Mouse (Mus musculus) heart, embryonic 11.5 days (tissue): Measurements from ENCODE around the gene Pls3. TPM values are rescaled to one million over a fixed set of nuclear protein-coding genes. Genes with fewer than 3 reads are reported as not detected.

ENCODE experiments used
- ATAC-seq: fragments of 200-750 bp; cut with Nextera tagmentation; replicated peaks from 2 replicates; pipeline ENCODE4 v1.8.0; 2017; ENCODE audit warnings: moderate library complexity; ENCODE audit not compliant: insufficient number of reproducible peaks, low FRiP score, low TSS enrichment
- H3K27ac ChIP-seq: fragments of 300-500 bp; sonication (generic); 2 replicates; pipeline ENCODE4 v1.5.1; 2014; ENCODE audit warnings: mild to moderate bottlenecking, low read depth, low read length
- H3K27me3 ChIP-seq: fragments of 300-500 bp; sonication (generic); 2 replicates; pipeline ENCODE4 v1.6.1; 2014; ENCODE audit warnings: mild to moderate bottlenecking, low read length, mixed read lengths; ENCODE audit not compliant: control insufficient read depth, insufficient read depth
- H3K36me3 ChIP-seq: fragments of 300-500 bp; sonication (generic); 2 replicates; pipeline ENCODE4 v1.6.1; 2014; ENCODE audit warnings: mild to moderate bottlenecking, low read length, moderate library complexity, mixed read lengths; ENCODE audit not compliant: control insufficient read depth, insufficient read depth
- H3K4me1 ChIP-seq: fragments of 300-500 bp; sonication (generic); 2 replicates; pipeline ENCODE4 v1.6.1; 2014; ENCODE audit warnings: low read length; ENCODE audit not compliant: control insufficient read depth, insufficient read depth
- H3K4me2 ChIP-seq: fragments of 300-500 bp; sonication (generic); 2 replicates; pipeline ENCODE4 v1.6.1; 2014; ENCODE audit warnings: mild to moderate bottlenecking, moderate library complexity
- H3K4me3 ChIP-seq: fragments of 300-500 bp; sonication (generic); 2 replicates; pipeline ENCODE4 v1.5.1; 2014; ENCODE audit warnings: low read depth, low read length
- H3K9ac ChIP-seq: fragments of 300-500 bp; sonication (generic); 2 replicates; pipeline ENCODE4 v1.6.1; 2014; ENCODE audit warnings: mild to moderate bottlenecking, low read depth, low read length, moderate library complexity
- H3K9me3 ChIP-seq: fragments of 300-500 bp; sonication (generic); replicated peaks from 2 replicates; pipeline ENCODE4 v1.6.1; 2016; ENCODE audit warnings: low read length; ENCODE audit not compliant: control insufficient read depth
- WGBS: fragments of 180-500 bp; shearing (Covaris S2); extraction: QIAGEN DNeasy Blood & Tissue Kit; methylation state at CpG from one replicate; pipeline ENCODE4 v1.1.7; 2014; ENCODE audit not compliant: insufficient replicate concordance; 5-methylcytosine and 5-hydroxymethylcytosine counted together
- polyA plus RNA-seq: library from polyadenylated mRNA; unstranded; fragments of >200 nt; fragmentation: Nextera tagmentation; extraction: Ambion mirVana; gene quantifications from 2 replicates; pipeline ENCODE4 v1.2.1, GENCODE M21; 2014

Gene Pls3
- polyA plus RNA-seq, 1 experiment from 2014 or later, result 72.9 TPM

GRCm38 (mm10) chrX:75844290-75844689, 30.7 kb downstream of the Pls3 start:
- no peak overlapping the region for H3K4me2 ChIP-seq
- H3K9ac ChIP-seq, result no peak overlapping the region
- H3K27ac ChIP-seq, result no peak overlapping the region
- no peaks in the 10 kb centered on the region for H3K27me3 ChIP-seq
- H3K9me3 ChIP-seq, result no peaks in the 10 kb centered on the region
- no peak for ATAC-seq
- 51% methylated on average over 4 of the region's 4 CpGs for WGBS
- no peaks in the 10 kb centered on the region for H3K4me1 ChIP-seq
- H3K4me3 ChIP-seq, result no peak overlapping the region
- H3K36me3 ChIP-seq, result no peaks in the 10 kb centered on the region

- Histone ChIP-seq H3K9ac (no peak overlapping the region), H3K4me3 (no peak overlapping the region), H3K4me1 (no peaks in the 10 kb centered on the region), H3K36me3 (no peaks in the 10 kb centered on the region), H3K4me2 (no peak overlapping the region), H3K27ac (no peak overlapping the region), H3K27me3 (no peaks in the 10 kb centered on the region), H3K9me3 (no peaks in the 10 kb centered on the region)
- ATAC-seq, result no peak
- WGBS, result 73% methylated on average over 9 of the region's 9 CpGs
These were observed 32.1 kb downstream of the Pls3 start for GRCm38 (mm10) chrX:75842835-75843234.

GRCm38 (mm10) chrX:75842120-75842519, 32.9 kb downstream of the Pls3 start:
- Histone ChIP-seq H3K4me2 (no peak overlapping the region), H3K27me3 (no peaks in the 10 kb centered on the region), H3K4me3 (no peak overlapping the region), H3K4me1 (no peaks in the 10 kb centered on the region), H3K9me3 (no peaks in the 10 kb centered on the region), H3K36me3 (no peaks in the 10 kb centered on the region), H3K27ac (no peak overlapping the region), H3K9ac (no peak overlapping the region)
- no peak for ATAC-seq
- WGBS, result 66% methylated on average over 2 of the region's 2 CpGs

- Histone ChIP-seq H3K27ac (no peak overlapping the region), H3K4me3 (no peak overlapping the region), H3K9me3 (no peaks in the 10 kb centered on the region), H3K4me1 (no peaks in the 10 kb centered on the region), H3K36me3 (no peaks in the 10 kb centered on the region), H3K4me2 (no peak overlapping the region), H3K27me3 (no peaks in the 10 kb centered on the region), H3K9ac (no peak overlapping the region)
- WGBS, result 82% methylated on average over 4 of the region's 4 CpGs
- ATAC-seq, result no peak
These were observed 34.7 kb downstream of the Pls3 start for GRCm38 (mm10) chrX:75840263-75840662.

GRCm38 (mm10) chrX:75834836-75835235, 40.1 kb downstream of the Pls3 start:
- Histone ChIP-seq H3K4me2 (no peak overlapping the region), H3K9me3 (no peaks in the 10 kb centered on the region), H3K27me3 (no peaks in the 10 kb centered on the region), H3K36me3 (no peaks in the 10 kb centered on the region), H3K27ac (no peak overlapping the region), H3K9ac (no peak overlapping the region), H3K4me3 (no peak overlapping the region), H3K4me1 (no peaks in the 10 kb centered on the region)
- WGBS, result 57% methylated on average over 2 of the region's 2 CpGs
- no peak for ATAC-seq

GRCm38 (mm10) chrX:75834286-75834685, 40.7 kb downstream of the Pls3 start:
- 89% methylated on average over 2 of the region's 2 CpGs for WGBS
- H3K4me1 ChIP-seq, result no peaks in the 10 kb centered on the region
- H3K9ac ChIP-seq, result no peak overlapping the region
- H3K9me3 ChIP-seq, result no peaks in the 10 kb centered on the region
- no peak overlapping the region for H3K27ac ChIP-seq
- H3K27me3 ChIP-seq, result no peaks in the 10 kb centered on the region
- no peaks in the 10 kb centered on the region for H3K36me3 ChIP-seq
- no peak overlapping the region for H3K4me2 ChIP-seq
- H3K4me3 ChIP-seq, result no peak overlapping the region
- ATAC-seq, result no peak

GRCm38 (mm10) chrX:75833006-75833641, 41.9 kb downstream of the Pls3 start:
- H3K4me2 ChIP-seq, result no peak overlapping the region
- H3K9me3 ChIP-seq, result no peaks in the 10 kb centered on the region
- no peaks in the 10 kb centered on the region for H3K4me1 ChIP-seq
- ATAC-seq, result no peak
- no peaks in the 10 kb centered on the region for H3K27me3 ChIP-seq
- H3K4me3 ChIP-seq, result no peak overlapping the region
- H3K36me3 ChIP-seq, result no peaks in the 10 kb centered on the region
- WGBS, result 78% methylated on average over 11 of the region's 11 CpGs
- H3K27ac ChIP-seq, result no peak overlapping the region
- no peak overlapping the region for H3K9ac ChIP-seq

GRCm38 (mm10) chrX:75829867-75830255, 45.1 kb downstream of the Pls3 start:
- no peak overlapping the region for H3K4me3 ChIP-seq
- ATAC-seq, result no peak
- no peaks in the 10 kb centered on the region for H3K27me3 ChIP-seq
- no peaks in the 10 kb centered on the region for H3K4me1 ChIP-seq
- no peaks in the 10 kb centered on the region for H3K9me3 ChIP-seq
- H3K4me2 ChIP-seq, result no peak overlapping the region
- no peak overlapping the region for H3K9ac ChIP-seq
- WGBS, result 52% methylated on average over 2 of the region's 2 CpGs
- no peak overlapping the region for H3K27ac ChIP-seq
- H3K36me3 ChIP-seq, result no peaks in the 10 kb centered on the region

GRCm38 (mm10) chrX:75829240-75829866, 45.6 kb downstream of the Pls3 start:
- H3K9me3 ChIP-seq, result no peaks in the 10 kb centered on the region
- no peak overlapping the region for H3K9ac ChIP-seq
- H3K27me3 ChIP-seq, result no peaks in the 10 kb centered on the region
- WGBS, result 52% methylated on average over 7 of the region's 7 CpGs
- no peaks in the 10 kb centered on the region for H3K36me3 ChIP-seq
- H3K4me2 ChIP-seq, result no peak overlapping the region
- no peaks in the 10 kb centered on the region for H3K4me1 ChIP-seq
- no peak overlapping the region for H3K4me3 ChIP-seq
- H3K27ac ChIP-seq, result no peak overlapping the region
- no peak for ATAC-seq
